Mouse (Mus musculus) embryonic facial prominence, embryonic 13.5 days (tissue): ENCODE results near the gene Dnajb14. TPM values are rescaled to one million over a fixed set of nuclear protein-coding genes. Genes with fewer than 3 reads are reported as not detected.

Experiments
- ATAC-seq: fragments of 200-750 bp; cut with Nextera tagmentation; 2 replicates; pipeline ENCODE4 v1.8.0; 2017; ENCODE audit warnings: low read depth; ENCODE audit not compliant: insufficient number of reproducible peaks, insufficient read depth, low FRiP score, low TSS enrichment
- H3K27ac ChIP-seq: fragments of 300-500 bp; sonication (generic); 2 replicates; pipeline ENCODE4 v1.5.1; 2015; ENCODE audit warnings: moderate library complexity, mild to moderate bottlenecking, inconsistent platforms
- H3K27me3 ChIP-seq: fragments of 300-500 bp; sonication (generic); 2 replicates; pipeline ENCODE4 v1.6.1; 2015; ENCODE audit warnings: mild to moderate bottlenecking, inconsistent platforms
- H3K36me3 ChIP-seq: fragments of 300-500 bp; sonication (generic); 2 replicates; pipeline ENCODE4 v1.6.1; 2015; ENCODE audit warnings: mild to moderate bottlenecking, inconsistent platforms
- H3K4me1 ChIP-seq: fragments of 300-500 bp; sonication (generic); 2 replicates; pipeline ENCODE4 v1.6.1; 2015; ENCODE audit warnings: inconsistent platforms
- H3K4me2 ChIP-seq: fragments of 300-500 bp; sonication (generic); 2 replicates; pipeline ENCODE4 v1.6.1; 2015; ENCODE audit warnings: moderate library complexity, mild to moderate bottlenecking, inconsistent platforms
- H3K4me3 ChIP-seq: fragments of 300-500 bp; sonication (generic); 2 replicates; pipeline ENCODE4 v1.5.1; 2015; ENCODE audit warnings: mild to moderate bottlenecking, inconsistent platforms
- H3K9ac ChIP-seq: fragments of 300-500 bp; sonication (generic); 2 replicates; pipeline ENCODE4 v1.6.1; 2015; ENCODE audit warnings: mild to moderate bottlenecking, inconsistent platforms
- H3K9me3 ChIP-seq: fragments of 300-500 bp; sonication (generic); 2 replicates; pipeline ENCODE4 v1.6.1; 2016; ENCODE audit warnings: inconsistent platforms
- WGBS: fragments of 180-500 bp; shearing (Covaris S2); methylation state at CpG from one replicate; pipeline ENCODE4 v1.1.7; 2015; ENCODE audit warnings: mixed read lengths; 5-methylcytosine and 5-hydroxymethylcytosine counted together
- polyA plus RNA-seq: library from polyadenylated mRNA; unstranded; fragments of >200 nt; fragmentation: Nextera tagmentation; extraction: Ambion mirVana; gene quantifications from 2 replicates; pipeline ENCODE4 v1.2.1, GENCODE M21; 2015

The Dnajb14 gene
- 9.9 and 10.4 TPM in 2 replicates for polyA plus RNA-seq

GRCm38 (mm10) chr3:137867437-137868093, at the start of gene Dnajb14:
Gene Dnajb14, plus strand, starts transcription at chr3:137867675.
- peaks cover 26% of the 10 kb centered on the region for H3K4me1 ChIP-seq

GRCm38 (mm10) chr3:137818713-137819112, 48.8 kb upstream of the Dnajb14 start:
- H3K27me3 ChIP-seq, result no peaks in the 10 kb centered on the region
- no peaks in the 10 kb centered on the region for H3K9me3 ChIP-seq
- H3K4me1 ChIP-seq, result no peaks in the 10 kb centered on the region
- H3K27ac ChIP-seq, result no peak overlapping the region
- 12% methylated on average over 4 of the region's 4 CpGs for WGBS
- H3K4me2 ChIP-seq, result no peak overlapping the region
- H3K4me3 ChIP-seq, result no peak overlapping the region
- no peaks in the 10 kb centered on the region for H3K36me3 ChIP-seq
- no peak overlapping the region for H3K9ac ChIP-seq
- ATAC-seq, result no peak

More at GRCm38 (mm10) chr3:137867437-137868093, at the start of gene Dnajb14:
- H3K4me2 ChIP-seq, result peak within 1 kb of the TSS; percentile 81
- WGBS, result under 1% methylated on average over 80 of the region's 94 CpGs
- H3K9ac ChIP-seq, result peak within 1 kb of the TSS; percentile 99
- peak; percentile 40; the same call in 1 of the 2 replicates for ATAC-seq
- peak within 1 kb of the TSS; percentile 90 for H3K4me3 ChIP-seq
- no peaks in the 10 kb centered on the region for H3K9me3 ChIP-seq
- H3K27ac ChIP-seq, result peak within 1 kb of the TSS; percentile 99
- no peaks in the 10 kb centered on the region for H3K27me3 ChIP-seq
- H3K36me3 ChIP-seq, result peaks cover 4% of the 10 kb centered on the region

- Histone ChIP-seq H3K27me3 (no peaks in the 10 kb centered on the region), H3K9ac (no peak overlapping the region), H3K4me1 (no peaks in the 10 kb centered on the region), H3K9me3 (no peaks in the 10 kb centered on the region), H3K36me3 (no peaks in the 10 kb centered on the region), H3K27ac (no peak overlapping the region), H3K4me3 (no peak overlapping the region), H3K4me2 (no peak overlapping the region)
- no peak for ATAC-seq
- WGBS, result 77% methylated on average over 6 of the region's 6 CpGs
These were observed 46.6 kb upstream of the Dnajb14 start for GRCm38 (mm10) chr3:137820688-137821467.

GRCm38 (mm10) chr3:137823317-137823716, 44.2 kb upstream of the Dnajb14 start:
- WGBS, result 93% methylated on average over 3 of the region's 3 CpGs
- no peaks in the 10 kb centered on the region for H3K36me3 ChIP-seq
- no peaks in the 10 kb centered on the region for H3K4me1 ChIP-seq
- H3K27ac ChIP-seq, result no peak overlapping the region
- H3K27me3 ChIP-seq, result no peaks in the 10 kb centered on the region
- H3K4me2 ChIP-seq, result no peak overlapping the region
- H3K9me3 ChIP-seq, result no peaks in the 10 kb centered on the region
- no peak overlapping the region for H3K4me3 ChIP-seq
- ATAC-seq, result no peak
- H3K9ac ChIP-seq, result no peak overlapping the region

GRCm38 (mm10) chr3:137827678-137828077, 39.8 kb upstream of the Dnajb14 start:
- no peak overlapping the region for H3K27ac ChIP-seq
- H3K4me2 ChIP-seq, result no peak overlapping the region
- no peak overlapping the region for H3K4me3 ChIP-seq
- ATAC-seq, result no peak
- 63% methylated on average over 11 of the region's 11 CpGs for WGBS
- H3K9me3 ChIP-seq, result no peaks in the 10 kb centered on the region
- H3K9ac ChIP-seq, result no peak overlapping the region
- no peaks in the 10 kb centered on the region for H3K4me1 ChIP-seq
- no peaks in the 10 kb centered on the region for H3K36me3 ChIP-seq
- H3K27me3 ChIP-seq, result no peaks in the 10 kb centered on the region

- no peaks in the 10 kb centered on the region for H3K36me3 ChIP-seq
- no peak overlapping the region for H3K9ac ChIP-seq
- no peak overlapping the region for H3K4me2 ChIP-seq
- H3K27me3 ChIP-seq, result no peaks in the 10 kb centered on the region
- ATAC-seq, result no peak
- H3K9me3 ChIP-seq, result no peaks in the 10 kb centered on the region
- WGBS, result 73% methylated on average over 2 of the region's 2 CpGs
- H3K4me1 ChIP-seq, result no peaks in the 10 kb centered on the region
- H3K4me3 ChIP-seq, result no peak overlapping the region
- H3K27ac ChIP-seq, result no peak overlapping the region
These were observed 36.3 kb upstream of the Dnajb14 start for GRCm38 (mm10) chr3:137831156-137831555.

DNA sequence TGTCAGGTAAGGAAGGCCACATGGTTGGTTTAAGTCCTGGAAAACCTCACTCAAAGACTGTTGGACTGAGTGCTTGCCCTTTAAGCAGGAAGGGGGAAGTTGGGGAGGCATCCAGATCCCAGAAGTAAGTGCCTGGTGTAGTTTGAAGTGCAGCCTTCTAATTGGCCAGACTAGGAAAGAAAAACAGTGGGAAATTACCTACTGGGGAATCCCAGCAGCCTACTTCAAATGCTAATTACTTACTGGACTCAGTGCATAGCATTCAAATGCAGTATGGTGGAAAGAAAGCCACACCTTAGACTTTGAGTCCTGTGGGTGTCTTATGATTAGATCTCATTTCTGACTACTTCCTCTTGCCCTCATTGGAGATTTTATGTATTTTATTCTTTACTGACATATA, 34.3 kb upstream of the Dnajb14 start:
- no peak overlapping the region for H3K27ac ChIP-seq
- H3K36me3 ChIP-seq, result no peaks in the 10 kb centered on the region
- H3K9ac ChIP-seq, result no peak overlapping the region
- H3K27me3 ChIP-seq, result no peaks in the 10 kb centered on the region
- no peak overlapping the region for H3K4me3 ChIP-seq
- H3K4me2 ChIP-seq, result no peak overlapping the region
- no peaks in the 10 kb centered on the region for H3K4me1 ChIP-seq
- ATAC-seq, result no peak
- no peaks in the 10 kb centered on the region for H3K9me3 ChIP-seq

DNA sequence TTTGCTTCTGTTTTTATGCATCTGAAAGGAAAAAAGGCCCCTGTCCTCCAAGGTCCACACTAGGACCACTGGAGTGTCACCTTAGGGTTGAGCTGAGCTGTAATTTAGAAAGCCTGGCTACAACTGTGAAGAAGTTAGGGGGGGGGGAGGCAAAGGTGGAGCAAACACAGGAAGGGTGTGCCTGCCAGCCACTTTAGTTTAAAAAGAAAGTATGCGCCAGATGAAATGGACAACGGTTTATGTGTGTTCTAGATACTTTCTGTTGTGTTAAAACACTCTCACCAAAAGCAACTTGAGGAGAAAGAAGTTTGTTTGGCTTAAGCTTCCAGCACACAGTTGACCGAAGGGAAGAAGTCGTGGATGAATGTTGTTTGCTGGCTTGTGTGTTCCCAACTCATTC, 33.8 kb upstream of the Dnajb14 start:
- Histone ChIP-seq H3K4me1 (no peaks in the 10 kb centered on the region), H3K9ac (no peak overlapping the region), H3K27me3 (no peaks in the 10 kb centered on the region), H3K27ac (no peak overlapping the region), H3K36me3 (no peaks in the 10 kb centered on the region), H3K9me3 (no peaks in the 10 kb centered on the region), H3K4me2 (no peak overlapping the region), H3K4me3 (no peak overlapping the region)
- no peak for ATAC-seq
- WGBS, result 84% methylated on average over 4 of the region's 4 CpGs

DNA sequence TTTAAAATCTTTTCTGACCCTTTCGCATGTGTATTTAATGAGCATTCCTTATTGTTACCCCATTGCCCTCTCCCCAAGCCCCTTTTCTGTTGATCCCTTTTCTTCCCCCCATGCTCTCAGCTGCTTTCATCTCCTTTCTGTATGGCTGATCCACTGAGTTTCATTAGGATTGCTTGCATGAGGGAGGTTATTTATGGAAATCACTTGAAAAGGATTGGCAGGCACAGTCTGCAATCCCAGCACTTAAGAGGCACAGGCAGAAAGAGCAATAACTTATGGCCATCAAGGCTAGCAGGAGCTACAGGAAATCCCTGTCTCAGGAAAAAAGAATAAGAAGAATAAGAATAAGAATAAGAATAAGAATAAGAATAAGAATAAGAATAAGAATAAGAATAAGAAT, 30.9 kb upstream of the Dnajb14 start:
- no peaks in the 10 kb centered on the region for H3K27me3 ChIP-seq
- no peak for ATAC-seq
- H3K9me3 ChIP-seq, result no peaks in the 10 kb centered on the region
- no peaks in the 10 kb centered on the region for H3K4me1 ChIP-seq
- H3K27ac ChIP-seq, result no peak overlapping the region
- 78% methylated on average over 1 of the region's 1 CpGs for WGBS
- no peak overlapping the region for H3K4me2 ChIP-seq
- H3K4me3 ChIP-seq, result no peak overlapping the region
- no peaks in the 10 kb centered on the region for H3K36me3 ChIP-seq
- H3K9ac ChIP-seq, result no peak overlapping the region

- no peak overlapping the region for H3K27ac ChIP-seq
- H3K9ac ChIP-seq, result no peak overlapping the region
- H3K36me3 ChIP-seq, result no peaks in the 10 kb centered on the region
- no peaks in the 10 kb centered on the region for H3K4me1 ChIP-seq
- H3K27me3 ChIP-seq, result no peaks in the 10 kb centered on the region
- no peaks in the 10 kb centered on the region for H3K9me3 ChIP-seq
- ATAC-seq, result no peak
- no peak overlapping the region for H3K4me2 ChIP-seq
- no peak overlapping the region for H3K4me3 ChIP-seq
These were observed 29.3 kb upstream of the Dnajb14 start for GRCm38 (mm10) chr3:137838160-137838559.

DNA sequence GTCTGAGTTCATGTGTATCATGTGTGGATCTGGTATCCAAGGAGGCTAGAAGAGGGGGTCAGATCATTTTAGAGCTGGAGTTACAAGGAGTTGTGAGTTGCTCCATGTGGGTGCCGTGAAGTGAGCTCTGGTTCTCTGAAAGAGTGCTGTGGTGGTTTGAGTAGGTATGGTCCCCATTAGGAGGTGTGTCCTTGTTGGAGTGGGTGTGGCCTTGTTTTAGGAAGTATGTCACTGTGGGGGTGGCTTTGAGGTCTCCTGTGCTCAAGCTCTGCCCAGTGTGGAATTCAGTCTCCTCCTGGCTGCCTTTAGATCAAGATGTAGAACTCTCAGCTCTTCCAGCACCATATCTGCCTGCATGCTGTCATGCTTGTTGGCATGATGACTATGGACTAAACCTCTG, 24.5 kb upstream of the Dnajb14 start:
- 81% methylated on average over 1 of the region's 1 CpGs for WGBS
- no peak for ATAC-seq

DNA sequence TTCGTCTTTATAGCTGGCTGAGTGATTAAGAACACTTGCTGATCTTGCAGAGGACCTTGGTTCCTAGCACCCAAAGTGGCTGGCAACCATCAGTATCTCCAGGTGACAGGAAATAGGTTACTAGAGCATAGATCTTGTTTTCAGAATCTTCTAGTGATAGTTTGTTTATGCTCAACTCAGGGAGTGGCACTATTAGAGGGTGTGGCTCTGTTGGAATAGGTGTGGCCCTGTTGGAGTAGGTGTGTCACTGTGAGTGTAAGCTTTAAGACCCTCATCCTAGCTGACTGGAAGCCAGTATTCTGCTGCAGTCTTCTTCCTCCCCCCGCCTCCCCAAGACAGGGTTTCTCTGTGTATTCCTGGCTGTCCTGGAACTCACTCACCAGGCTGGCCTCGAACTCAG, 23.2 kb upstream of the Dnajb14 start:
- H3K4me2 ChIP-seq, result no peak overlapping the region
- 81% methylated on average over 3 of the region's 3 CpGs for WGBS
- no peaks in the 10 kb centered on the region for H3K9me3 ChIP-seq
- no peak overlapping the region for H3K4me3 ChIP-seq
- H3K27me3 ChIP-seq, result no peaks in the 10 kb centered on the region
- no peak overlapping the region for H3K27ac ChIP-seq
- no peak for ATAC-seq
- no peaks in the 10 kb centered on the region for H3K36me3 ChIP-seq
- H3K9ac ChIP-seq, result no peak overlapping the region
- no peaks in the 10 kb centered on the region for H3K4me1 ChIP-seq

More for the DNA sequence above, 24.5 kb upstream of the Dnajb14 start:
- Histone ChIP-seq H3K27me3 (no peaks in the 10 kb centered on the region), H3K9me3 (no peaks in the 10 kb centered on the region), H3K4me1 (no peaks in the 10 kb centered on the region), H3K36me3 (no peaks in the 10 kb centered on the region), H3K4me2 (no peak overlapping the region), H3K9ac (no peak overlapping the region), H3K4me3 (no peak overlapping the region), H3K27ac (no peak overlapping the region)
